Mouse (Mus musculus) CH12.LX (cell line): ENCODE data around the gene Olfr288.

Experiments
- CTCF ChIP-seq, 2 experiments: IDR thresholded peaks in 1 of 2; conservative IDR thresholded peaks in 1 of 2; 2 replicates each; pipeline ENCODE4 v1.5.1; 2011 to 2012; ENCODE audit warnings: low read depth in 2 of 2, low read length in 2 of 2, improper control_type of control experiment in 1 of 2, inconsistent platforms in 1 of 2, mild to moderate bottlenecking in 1 of 2, moderate library complexity in 1 of 2
- E2F4 ChIP-seq: IDR thresholded peaks from 2 replicates; pipeline ENCODE4 v1.6.1; 2011; ENCODE audit warnings: low read depth, low read length, improper control_type of control experiment; ENCODE audit not compliant: insufficient replicate concordance
- IRF4 ChIP-seq: IDR thresholded peaks from 2 replicates; pipeline ENCODE4 v1.6.1; 2014; ENCODE audit warnings: low read depth, mild to moderate bottlenecking, inconsistent platforms, low read length, improper control_type of control experiment
- NELFE ChIP-seq: IDR thresholded peaks from 2 replicates; pipeline ENCODE4 v1.6.1; 2011; ENCODE audit warnings: low read depth, low read length, improper control_type of control experiment
- NRF1 ChIP-seq: IDR thresholded peaks from 2 replicates; pipeline ENCODE4 v1.6.1; 2014; ENCODE audit warnings: low read depth, mild to moderate bottlenecking, inconsistent platforms, low read length, improper control_type of control experiment, moderate library complexity
- POLR2A ChIP-seq: IDR thresholded peaks from 2 replicates; pipeline ENCODE4 v1.6.1; 2011; ENCODE audit warnings: low read depth, mild to moderate bottlenecking, improper control_type of control experiment, low read length
- POLR2AphosphoS2 ChIP-seq: IDR thresholded peaks from 2 replicates; pipeline ENCODE4 v1.6.1; 2011; ENCODE audit warnings: low read depth, low read length, improper control_type of control experiment
- TCF12 ChIP-seq: IDR thresholded peaks from 2 replicates; pipeline ENCODE4 v1.6.1; 2014; ENCODE audit warnings: low read depth, mild to moderate bottlenecking, inconsistent platforms, low read length, improper control_type of control experiment
- ZC3H11A ChIP-seq: IDR thresholded peaks from 2 replicates; pipeline ENCODE4 v1.6.1; 2012; ENCODE audit warnings: low read depth, mild to moderate bottlenecking, inconsistent platforms, low read length, improper control_type of control experiment

GRCm38 (mm10) chr15:98214130-98214529, 18.8 kb upstream of the Olfr288 start:
- TF ChIP-seq NRF1 (no peak), POLR2A (no peak), E2F4 (no peak), IRF4 (no peak), CTCF (conservative IDR thresholded peaks at IDR 0.05 in 1 of 2, IDR thresholded peaks at IDR 0.05 in 1 of 2; ENCODE audit: low read depth in 2 of 2, low read length in 2 of 2) (no peak), ZC3H11A (no peak), TCF12 (no peak), POLR2AphosphoS2 (no peak), NELFE (no peak)
